Mouse (Mus musculus) embryonic facial prominence, embryonic 15.5 days (tissue): ENCODE results near the gene Tkt. TPM values are rescaled to one million over a fixed set of nuclear protein-coding genes. Genes with fewer than 3 reads are reported as not detected.

Source experiments
- ATAC-seq: fragments of 200-750 bp; cut with Nextera tagmentation; 2 replicates; pipeline ENCODE4 v1.8.0; 2017; ENCODE audit warnings: low read depth, moderate TSS enrichment; ENCODE audit not compliant: insufficient number of reproducible peaks, low FRiP score, low TSS enrichment
- H3K27ac ChIP-seq: fragments of 300-500 bp; sonication (generic); replicated peaks from 2 replicates; pipeline ENCODE4 v1.5.1; 2015; ENCODE audit warnings: mild to moderate bottlenecking, inconsistent platforms
- H3K27me3 ChIP-seq: fragments of 300-500 bp; sonication (generic); 2 replicates; pipeline ENCODE4 v1.6.1; 2015; ENCODE audit warnings: inconsistent platforms
- H3K36me3 ChIP-seq: fragments of 300-500 bp; sonication (generic); 2 replicates; pipeline ENCODE4 v1.6.1; 2015; ENCODE audit warnings: mild to moderate bottlenecking, inconsistent platforms
- H3K4me1 ChIP-seq: fragments of 300-500 bp; sonication (generic); 2 replicates; pipeline ENCODE4 v1.6.1; 2015; ENCODE audit warnings: inconsistent platforms
- H3K4me2 ChIP-seq: fragments of 300-500 bp; sonication (generic); replicated peaks from 2 replicates; pipeline ENCODE4 v1.6.1; 2015; ENCODE audit warnings: mild to moderate bottlenecking, inconsistent platforms
- H3K4me3 ChIP-seq: fragments of 300-500 bp; sonication (generic); replicated peaks from 2 replicates; pipeline ENCODE4 v1.5.1; 2015; ENCODE audit warnings: mild to moderate bottlenecking, inconsistent platforms
- H3K9ac ChIP-seq: fragments of 300-500 bp; sonication (generic); 2 replicates; pipeline ENCODE4 v1.6.1; 2015; ENCODE audit warnings: inconsistent platforms
- H3K9me3 ChIP-seq: fragments of 300-500 bp; sonication (generic); replicated peaks from 2 replicates; pipeline ENCODE4 v1.6.1; 2016; ENCODE audit warnings: inconsistent platforms
- WGBS: fragments of 180-500 bp; shearing (Covaris S2); methylation state at CpG from one replicate; pipeline ENCODE4 v1.1.7; 2015; 5-methylcytosine and 5-hydroxymethylcytosine counted together
- polyA plus RNA-seq: library from polyadenylated mRNA; unstranded; fragments of >200 nt; fragmentation: Nextera tagmentation; extraction: Ambion mirVana; gene quantifications from 2 replicates; pipeline ENCODE4 v1.2.1, GENCODE M21; 2015

Tkt gene
- polyA plus RNA-seq, 1 experiment from 2014 or later = 204 TPM

DNA sequence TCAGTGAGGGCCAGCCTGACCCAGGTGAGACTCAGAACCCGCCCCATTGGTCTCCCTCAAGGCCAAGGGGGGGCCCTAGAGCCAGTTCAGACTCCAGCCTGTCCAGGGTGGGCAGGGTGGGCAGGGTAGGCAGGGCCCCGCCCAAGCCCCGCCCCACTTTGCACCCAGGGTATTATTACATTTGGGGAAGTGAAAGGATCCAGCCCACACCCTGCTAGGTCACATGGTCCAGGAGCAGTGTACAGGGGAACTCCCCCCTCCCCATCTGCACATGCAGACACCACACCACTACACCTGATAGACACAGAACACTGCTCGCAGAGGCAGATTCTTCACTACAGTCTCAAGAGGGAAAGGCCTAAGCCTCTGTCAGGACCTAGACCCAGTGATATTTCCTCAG is 59.5 kb downstream of the Tkt start:
- Histone ChIP-seq H3K4me3 (no peak overlapping the region), H3K4me2 (no peak overlapping the region), H3K27me3 (no peaks in the 10 kb centered on the region), H3K4me1 (peaks cover 15% of the 10 kb centered on the region; the same call in 1 of the 2 replicates), H3K9ac (no peak overlapping the region), H3K36me3 (peaks cover 35% of the 10 kb centered on the region), H3K27ac (no peak overlapping the region), H3K9me3 (no peaks in the 10 kb centered on the region)
- no peak; the same call in 1 of the 2 replicates for ATAC-seq
- 74% methylated on average over 4 of the region's 4 CpGs for WGBS

DNA sequence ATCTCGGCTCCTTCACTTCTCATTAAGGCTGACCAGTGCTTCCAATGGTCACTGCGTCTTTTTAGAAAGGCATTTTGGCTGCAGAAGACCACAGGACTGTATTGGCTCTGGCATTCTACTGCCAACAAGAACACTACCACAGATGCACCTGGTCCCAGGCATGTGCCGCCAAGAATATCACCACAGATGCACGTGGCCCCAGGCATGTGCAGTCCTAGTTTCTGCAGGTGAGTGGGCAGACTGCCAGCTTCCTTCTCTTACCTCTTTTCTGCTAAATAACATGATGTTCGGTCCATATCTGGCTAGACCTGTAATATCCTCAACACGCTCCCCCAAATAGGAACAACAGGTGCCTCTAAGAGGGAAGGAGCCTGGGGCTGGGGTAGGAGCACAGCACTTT is 60.0 kb downstream of the Tkt start:
- peaks cover 34% of the 10 kb centered on the region for H3K36me3 ChIP-seq
- 70% methylated on average over 6 of the region's 6 CpGs for WGBS
- no peak for ATAC-seq
- H3K27ac ChIP-seq = no peak overlapping the region
- no peak overlapping the region for H3K4me2 ChIP-seq
- peaks cover 15% of the 10 kb centered on the region; the same call in 1 of the 2 replicates for H3K4me1 ChIP-seq
- no peaks in the 10 kb centered on the region for H3K27me3 ChIP-seq
- no peak overlapping the region for H3K4me3 ChIP-seq
- H3K9ac ChIP-seq = no peak overlapping the region
- no peaks in the 10 kb centered on the region for H3K9me3 ChIP-seq

DNA sequence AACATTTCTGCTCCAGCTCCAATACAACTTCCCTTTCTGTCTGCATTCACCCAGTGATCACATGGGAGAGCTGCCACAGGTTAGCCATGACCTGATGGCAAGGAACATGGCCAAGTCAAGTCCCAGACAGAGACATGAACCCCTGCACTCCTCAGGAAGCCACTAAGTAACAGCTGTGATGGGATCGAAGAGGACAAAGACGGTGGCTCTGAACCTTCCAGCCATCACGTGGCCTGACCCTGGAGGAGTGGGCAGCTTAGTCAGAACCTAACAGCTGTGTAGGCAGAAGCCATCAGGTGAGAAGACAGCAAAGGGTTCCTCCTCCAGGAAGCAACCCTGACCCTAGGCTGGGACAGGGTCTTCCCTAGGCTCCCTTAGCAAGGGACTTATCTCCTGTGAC is 61.3 kb downstream of the Tkt start:
- WGBS = 91% methylated on average over 3 of the region's 3 CpGs
- no peak for ATAC-seq
- peaks cover 24% of the 10 kb centered on the region; the same call in 1 of the 2 replicates for H3K36me3 ChIP-seq

DNA sequence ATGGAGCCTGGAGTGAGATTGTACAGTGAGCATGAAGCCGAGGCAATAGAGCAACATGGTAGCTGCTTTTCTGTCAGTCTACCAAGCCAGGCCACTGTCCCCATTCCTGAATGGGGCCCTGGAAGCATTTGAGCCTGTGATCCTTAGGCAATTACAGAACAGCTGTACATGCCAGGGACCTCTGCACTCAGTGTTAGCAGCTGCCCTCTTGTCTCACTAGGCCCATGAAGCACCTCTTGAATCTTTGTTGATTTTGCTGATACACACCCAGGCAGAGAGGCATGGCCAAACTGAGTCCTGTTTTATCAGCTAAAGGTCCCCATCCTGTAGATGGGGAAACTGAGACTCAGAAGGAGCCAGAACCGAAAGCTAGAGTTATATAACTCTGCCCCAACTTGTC is 62.1 kb downstream of the Tkt start:
- peaks cover 19% of the 10 kb centered on the region; the same call in 1 of the 2 replicates for H3K36me3 ChIP-seq
- 67% methylated on average over 2 of the region's 2 CpGs for WGBS

More for the DNA sequence above, 61.3 kb downstream of the Tkt start:
- Histone ChIP-seq H3K9me3 (no peaks in the 10 kb centered on the region), H3K4me1 (peaks cover 17% of the 10 kb centered on the region; the same call in 1 of the 2 replicates), H3K4me3 (no peak overlapping the region), H3K27me3 (no peaks in the 10 kb centered on the region), H3K4me2 (no peak overlapping the region), H3K9ac (no peak overlapping the region), H3K27ac (no peak overlapping the region)

DNA sequence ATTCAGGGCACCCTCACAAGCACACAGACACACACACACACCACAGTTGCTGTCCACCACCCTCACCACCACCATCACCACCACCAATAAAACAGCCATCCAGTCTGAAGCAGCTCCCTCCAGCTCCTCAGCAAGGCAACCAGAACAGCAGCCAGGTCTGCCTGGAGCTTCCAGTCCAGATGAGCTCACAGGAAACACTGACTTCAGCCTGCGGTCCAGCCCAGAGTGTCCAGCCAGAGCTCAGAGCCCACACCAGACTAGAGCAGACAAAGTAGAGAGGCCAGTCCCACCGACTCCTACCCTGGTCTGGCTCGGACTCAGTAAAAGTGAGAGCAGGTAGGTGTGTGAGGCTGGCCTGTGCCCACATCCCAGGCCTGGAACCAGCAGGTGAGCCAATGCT is 62.8 kb downstream of the Tkt start:
- H3K9me3 ChIP-seq = no peaks in the 10 kb centered on the region
- H3K27ac ChIP-seq = no peak overlapping the region
- no peaks in the 10 kb centered on the region for H3K27me3 ChIP-seq
- peaks cover 19% of the 10 kb centered on the region; the same call in 1 of the 2 replicates for H3K36me3 ChIP-seq
- WGBS = 86% methylated on average over 3 of the region's 3 CpGs
- H3K4me1 ChIP-seq = peaks cover 26% of the 10 kb centered on the region
- no peak overlapping the region for H3K4me3 ChIP-seq
- no peak for ATAC-seq
- no peak overlapping the region for H3K4me2 ChIP-seq
- no peak overlapping the region for H3K9ac ChIP-seq

More for the DNA sequence above, 62.1 kb downstream of the Tkt start:
- Histone ChIP-seq H3K4me2 (no peak overlapping the region), H3K9ac (no peak overlapping the region), H3K27ac (no peak overlapping the region), H3K9me3 (no peaks in the 10 kb centered on the region), H3K27me3 (no peaks in the 10 kb centered on the region), H3K4me3 (no peak overlapping the region), H3K4me1 (peaks cover 25% of the 10 kb centered on the region)
- no peak for ATAC-seq

DNA sequence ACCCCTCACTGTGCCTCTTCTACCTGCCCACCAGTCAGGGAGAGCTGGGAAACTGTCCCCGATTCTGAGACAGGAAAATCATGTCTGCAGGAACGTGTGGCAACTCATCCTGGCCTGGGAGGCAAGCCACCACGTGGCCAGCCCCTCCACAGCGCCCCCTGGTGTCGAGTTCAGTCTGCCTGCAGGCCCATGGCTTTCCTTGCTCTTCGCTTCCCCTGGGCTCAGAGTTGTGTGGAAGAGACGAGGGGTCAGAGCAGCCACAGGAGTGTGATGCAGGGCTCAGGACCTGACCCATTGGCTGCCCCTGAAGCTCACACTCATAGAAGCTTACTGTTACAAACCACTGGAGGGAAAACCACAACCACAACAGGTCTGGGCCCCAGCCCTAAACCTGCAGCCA is 64.4 kb downstream of the Tkt start:
- no peak overlapping the region for H3K4me3 ChIP-seq
- H3K27me3 ChIP-seq = no peaks in the 10 kb centered on the region
- H3K27ac ChIP-seq = no peak overlapping the region
- 25% methylated on average over 7 of the region's 7 CpGs for WGBS
- peaks cover 30% of the 10 kb centered on the region for H3K4me1 ChIP-seq
- H3K4me2 ChIP-seq = no peak overlapping the region
- no peaks in the 10 kb centered on the region for H3K9me3 ChIP-seq
- peaks cover 19% of the 10 kb centered on the region; the same call in 1 of the 2 replicates for H3K36me3 ChIP-seq
- no peak overlapping the region for H3K9ac ChIP-seq
- ATAC-seq = no peak

DNA sequence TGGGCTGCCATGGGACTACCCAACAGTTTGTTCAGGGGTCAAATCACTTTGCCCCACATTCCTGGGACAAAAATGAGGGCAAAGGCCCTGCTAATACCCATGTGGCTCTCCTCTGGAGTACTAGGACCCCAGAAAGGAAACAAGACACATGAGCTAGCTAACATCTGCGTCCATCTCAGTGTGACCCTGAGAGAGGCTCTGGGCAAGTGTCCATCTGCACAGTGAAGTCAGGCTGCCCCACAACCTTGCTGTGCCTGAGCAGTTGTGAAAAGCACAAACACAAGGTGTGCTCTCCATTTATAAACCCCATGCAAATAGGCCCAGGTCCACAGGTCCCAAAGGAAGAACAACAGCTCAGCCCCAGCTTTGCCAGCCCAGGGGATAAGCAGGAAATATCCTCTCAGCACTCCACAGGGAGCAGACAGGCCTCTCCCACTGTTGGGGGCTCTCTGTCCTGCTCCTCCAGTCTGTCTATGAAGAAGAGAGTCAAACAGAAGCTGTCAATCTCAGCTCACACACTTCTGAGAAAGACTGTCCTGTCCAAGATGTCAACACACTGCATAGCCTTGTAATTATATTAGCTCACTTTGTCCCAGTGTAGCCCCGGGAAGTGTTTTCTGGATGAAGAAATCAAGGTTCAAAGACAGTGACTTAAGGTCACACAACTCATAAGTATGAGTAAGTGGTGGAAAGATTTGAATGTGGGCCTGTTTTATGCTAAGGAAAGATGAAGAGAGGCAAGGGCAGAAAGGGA is 65.0 kb downstream of the Tkt start:
- H3K4me3 ChIP-seq = no peak overlapping the region
- no peak overlapping the region for H3K27ac ChIP-seq
- H3K4me2 ChIP-seq = no peak overlapping the region
- no peaks in the 10 kb centered on the region for H3K27me3 ChIP-seq
- no peak overlapping the region for H3K9ac ChIP-seq
- no peak for ATAC-seq
- peaks cover 26% of the 10 kb centered on the region for H3K4me1 ChIP-seq
- peaks cover 16% of the 10 kb centered on the region; the same call in 1 of the 2 replicates for H3K36me3 ChIP-seq
- no peaks in the 10 kb centered on the region for H3K9me3 ChIP-seq
- 75% methylated on average over 2 of the region's 2 CpGs for WGBS

DNA sequence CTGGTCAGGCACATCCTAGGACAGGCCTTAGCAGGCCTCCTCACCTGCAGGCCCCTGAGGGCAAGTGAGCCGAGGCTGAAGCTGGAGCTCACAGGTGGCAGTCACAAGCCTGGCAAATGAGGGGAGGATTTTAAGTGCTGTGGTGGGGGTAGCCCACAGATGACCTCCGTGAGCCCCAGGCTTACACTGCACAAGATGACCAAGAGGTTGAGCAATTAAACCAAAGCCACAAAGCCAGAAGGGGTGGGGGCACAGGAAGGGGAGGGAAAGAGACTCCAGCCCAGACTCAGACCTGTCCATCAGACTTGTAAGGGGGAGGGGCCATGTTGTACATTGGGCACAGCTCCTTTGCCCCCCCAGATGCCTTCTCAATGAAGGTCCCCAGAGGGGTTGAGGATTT is 68.6 kb downstream of the Tkt start:
- 0 out of 2 replicates have a peak, but pooled peaks cover 4% of the 10 kb centered on the region for H3K36me3 ChIP-seq
- WGBS = 41% methylated on average over 2 of the region's 2 CpGs
- no peak overlapping the region for H3K27ac ChIP-seq
- H3K27me3 ChIP-seq = no peaks in the 10 kb centered on the region
- no peak for ATAC-seq
- no peaks in the 10 kb centered on the region for H3K9me3 ChIP-seq
- H3K9ac ChIP-seq = no peak overlapping the region
- no peak overlapping the region for H3K4me3 ChIP-seq
- H3K4me1 ChIP-seq = peaks cover 24% of the 10 kb centered on the region
- H3K4me2 ChIP-seq = no peak overlapping the region

DNA sequence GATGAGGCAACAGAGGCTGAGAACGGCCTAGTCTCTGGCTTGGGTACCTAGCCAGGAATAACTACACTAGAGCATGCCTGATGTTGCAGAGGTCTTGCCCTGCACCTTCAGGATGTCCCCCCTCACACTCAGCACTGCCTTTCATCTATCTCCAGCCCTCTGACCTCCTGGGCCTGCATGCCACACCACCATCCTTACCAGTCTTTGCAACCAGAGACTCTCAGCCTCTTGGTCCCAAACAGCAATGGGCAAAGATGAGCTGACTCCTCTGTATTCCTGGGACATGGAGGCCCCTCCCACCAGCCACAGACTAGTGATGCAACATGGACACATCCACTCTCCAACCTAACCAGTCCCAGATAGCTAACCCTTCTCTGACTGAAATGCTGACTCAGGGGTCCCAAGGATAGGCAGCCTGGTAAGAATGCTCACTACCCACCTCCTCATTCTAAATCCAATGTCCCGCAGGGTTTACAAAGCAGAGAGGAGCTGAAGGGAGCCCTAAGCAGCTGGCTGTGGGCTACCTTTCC is 70.7 kb downstream of the Tkt start:
- no peak overlapping the region for H3K9ac ChIP-seq
- H3K9me3 ChIP-seq = no peaks in the 10 kb centered on the region
- H3K4me1 ChIP-seq = peaks cover 28% of the 10 kb centered on the region; the same call in 1 of the 2 replicates
- no peak overlapping the region for H3K27ac ChIP-seq
- 0 out of 2 replicates have a peak, but pooled peaks cover 4% of the 10 kb centered on the region for H3K36me3 ChIP-seq
- no peak for ATAC-seq
- H3K4me2 ChIP-seq = no peak overlapping the region
- 89% methylated on average over 2 of the region's 2 CpGs for WGBS
- no peaks in the 10 kb centered on the region for H3K27me3 ChIP-seq
- no peak overlapping the region for H3K4me3 ChIP-seq

DNA sequence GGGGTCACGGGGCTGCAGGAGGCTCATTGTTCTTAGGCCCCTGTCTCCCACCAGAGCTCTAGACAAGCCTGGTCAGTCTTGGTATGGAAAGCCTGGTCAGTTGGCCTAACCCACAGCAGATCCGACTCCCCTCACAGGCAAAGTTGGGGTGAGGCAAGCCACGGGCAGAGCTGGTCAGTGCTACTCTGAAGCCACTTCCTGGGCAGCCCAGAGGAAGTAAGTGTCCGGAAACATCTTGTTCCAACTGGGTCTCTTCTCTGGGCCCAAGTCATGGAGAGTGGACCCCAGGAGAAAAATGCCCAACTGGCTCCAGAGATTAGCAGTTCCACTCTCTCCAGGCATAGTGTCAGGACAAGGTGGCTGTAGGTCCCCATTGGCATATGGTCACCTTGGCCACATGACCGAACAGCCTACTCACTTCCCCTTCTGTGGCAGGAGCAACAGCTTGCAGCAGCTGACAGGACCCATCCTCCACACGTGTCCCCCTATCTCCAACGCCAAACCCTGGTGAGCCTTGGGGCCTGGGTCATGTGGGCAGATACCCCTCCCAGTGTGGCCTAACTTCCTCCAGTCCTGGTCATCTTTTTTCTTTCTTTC is 71.9 kb downstream of the Tkt start:
- H3K9ac ChIP-seq = no peak overlapping the region
- ATAC-seq = no peak
- WGBS = 76% methylated on average over 7 of the region's 7 CpGs

DNA sequence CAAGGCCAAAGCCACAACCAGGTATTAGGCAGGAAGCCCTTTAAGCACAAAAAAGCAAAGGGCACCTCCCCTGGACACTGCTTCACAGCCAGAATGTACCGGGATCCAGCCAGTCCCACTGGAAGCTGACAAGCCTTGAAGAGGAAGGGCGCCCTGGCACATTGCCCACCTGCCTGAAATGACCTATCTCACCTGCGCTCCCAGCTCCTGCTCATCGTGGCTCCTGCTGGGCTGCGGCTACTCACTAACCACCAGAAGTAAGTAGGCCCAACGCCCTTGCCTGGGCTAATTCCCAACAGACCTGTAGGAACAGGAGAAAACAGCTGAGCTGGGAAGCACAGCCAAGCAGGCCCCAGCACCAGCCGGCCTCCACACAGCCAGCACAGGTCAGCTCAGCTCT is 74.0 kb downstream of the Tkt start:
- WGBS = 78% methylated on average over 7 of the region's 7 CpGs

More for the DNA sequence above, 71.9 kb downstream of the Tkt start:
- H3K4me3 ChIP-seq = no peak overlapping the region
- H3K27ac ChIP-seq = no peak overlapping the region
- no peak overlapping the region for H3K4me2 ChIP-seq
- peaks cover 32% of the 10 kb centered on the region for H3K4me1 ChIP-seq
- no peaks in the 10 kb centered on the region for H3K9me3 ChIP-seq
- no peaks in the 10 kb centered on the region for H3K27me3 ChIP-seq
- 0 out of 2 replicates have a peak, but pooled peaks cover 4% of the 10 kb centered on the region for H3K36me3 ChIP-seq

More for the DNA sequence above, 74.0 kb downstream of the Tkt start:
- no peak for ATAC-seq
- 0 out of 2 replicates have a peak, but pooled peaks cover 4% of the 10 kb centered on the region for H3K36me3 ChIP-seq
- no peak overlapping the region for H3K4me2 ChIP-seq
- H3K9me3 ChIP-seq = no peaks in the 10 kb centered on the region
- H3K27ac ChIP-seq = no peak overlapping the region
- H3K27me3 ChIP-seq = no peaks in the 10 kb centered on the region
- H3K4me1 ChIP-seq = peaks cover 39% of the 10 kb centered on the region
- H3K9ac ChIP-seq = no peak overlapping the region
- no peak overlapping the region for H3K4me3 ChIP-seq
